Mouse (Mus musculus): ENCODE data around the gene Gk5. TPM values are rescaled to one million over a fixed set of nuclear protein-coding genes. Genes with fewer than 3 reads are reported as not detected.
A peak's percentile ranks its signal among the peaks of the same experiment; 100 is the strongest.

Gk5 gene
- polyA plus RNA-seq, 1 experiment from 2014 or later: 7.4 TPM

GRCm38 (mm10) chr9:96217799-96218198 is 98.6 kb downstream of the Gk5 start:
- ATAC-seq (ENCODE audit: low read depth) (no peak), DNase-seq (ENCODE audit: low spot score) (no peak)
- H3K27me3 ChIP-seq (replicated peaks; ENCODE audit: control insufficient read depth, insufficient read depth, low read length): no peaks in the 10 kb centered on the region
- H3K4me1 ChIP-seq (ENCODE audit: control insufficient read depth, insufficient read depth, low read length): no peaks in the 10 kb centered on the region
- H3K4me2 ChIP-seq (ENCODE audit: low read depth, low read length): no peak overlapping the region
- 0 out of 2 replicates have a peak, but pooled peaks cover 4% of the 10 kb centered on the region for H3K9me3 ChIP-seq (ENCODE audit: control insufficient read depth, low read length)
- H3K27ac ChIP-seq (replicated peaks; ENCODE audit: low read depth, low read length): no peak overlapping the region
- H3K4me3 ChIP-seq (ENCODE audit: low read depth, low read length): no peak overlapping the region
- no peak overlapping the region for H3K9ac ChIP-seq (ENCODE audit: low read depth, low read length)
- no peaks in the 10 kb centered on the region for H3K36me3 ChIP-seq (ENCODE audit: control insufficient read depth, insufficient read depth, low read length)

- H3K27ac ChIP-seq (replicated peaks; ENCODE audit: low read depth, low read length): no peak overlapping the region
- H3K9me3 ChIP-seq (ENCODE audit: control insufficient read depth, low read length): 0 out of 2 replicates have a peak, but pooled peaks cover 4% of the 10 kb centered on the region
- H3K36me3 ChIP-seq (ENCODE audit: control insufficient read depth, insufficient read depth, low read length): no peaks in the 10 kb centered on the region
- H3K9ac ChIP-seq (ENCODE audit: low read depth, low read length): no peak overlapping the region
- no peaks in the 10 kb centered on the region for H3K27me3 ChIP-seq (replicated peaks; ENCODE audit: control insufficient read depth, insufficient read depth, low read length)
- ATAC-seq (ENCODE audit: low read depth): no peak
- H3K4me3 ChIP-seq (ENCODE audit: low read depth, low read length): no peak overlapping the region
- DNase-seq (ENCODE audit: low spot score): peak; percentile 32
- no peaks in the 10 kb centered on the region for H3K4me1 ChIP-seq (ENCODE audit: control insufficient read depth, insufficient read depth, low read length)
- H3K4me2 ChIP-seq (ENCODE audit: low read depth, low read length): no peak overlapping the region
- 53% methylated on average over 2 of the region's 2 CpGs for WGBS
These were observed 100.0 kb downstream of the Gk5 start for GRCm38 (mm10) chr9:96219114-96219669.

GRCm38 (mm10) chr9:96220419-96220818 is 101.3 kb downstream of the Gk5 start:
- no peak for ATAC-seq (ENCODE audit: low read depth)
- Histone ChIP-seq H3K27ac (replicated peaks; ENCODE audit: low read depth, low read length) (no peak overlapping the region), H3K4me3 (ENCODE audit: low read depth, low read length) (no peak overlapping the region), H3K36me3 (ENCODE audit: control insufficient read depth, insufficient read depth, low read length) (no peaks in the 10 kb centered on the region), H3K4me2 (ENCODE audit: low read depth, low read length) (no peak overlapping the region), H3K9ac (ENCODE audit: low read depth, low read length) (no peak overlapping the region), H3K27me3 (replicated peaks; ENCODE audit: control insufficient read depth, insufficient read depth, low read length) (no peaks in the 10 kb centered on the region), H3K4me1 (ENCODE audit: control insufficient read depth, insufficient read depth, low read length) (no peaks in the 10 kb centered on the region), H3K9me3 (ENCODE audit: control insufficient read depth, low read length) (no peaks in the 10 kb centered on the region)
- DNase-seq (ENCODE audit: low spot score): no peak

GRCm38 (mm10) chr9:96223302-96223701 is 104.1 kb downstream of the Gk5 start:
- no peaks in the 10 kb centered on the region for H3K4me1 ChIP-seq (ENCODE audit: control insufficient read depth, insufficient read depth, low read length)
- H3K36me3 ChIP-seq (ENCODE audit: control insufficient read depth, insufficient read depth, low read length): no peaks in the 10 kb centered on the region
- no peak overlapping the region for H3K9ac ChIP-seq (ENCODE audit: low read depth, low read length)
- ATAC-seq (ENCODE audit: low read depth): 0 out of 2 replicates have a peak, but pooled peaks have one; percentile 22
- no peak overlapping the region for H3K27ac ChIP-seq (replicated peaks; ENCODE audit: low read depth, low read length)
- H3K27me3 ChIP-seq (replicated peaks; ENCODE audit: control insufficient read depth, insufficient read depth, low read length): no peaks in the 10 kb centered on the region
- no peaks in the 10 kb centered on the region for H3K9me3 ChIP-seq (ENCODE audit: control insufficient read depth, low read length)
- H3K4me2 ChIP-seq (ENCODE audit: low read depth, low read length): no peak overlapping the region
- WGBS: 72% methylated on average over 2 of the region's 2 CpGs
- peak; percentile 65 for DNase-seq (ENCODE audit: low spot score)
- H3K4me3 ChIP-seq (ENCODE audit: low read depth, low read length): no peak overlapping the region

- Histone ChIP-seq H3K4me3 (ENCODE audit: low read depth, low read length) (no peak overlapping the region), H3K9me3 (ENCODE audit: control insufficient read depth, low read length) (no peaks in the 10 kb centered on the region), H3K9ac (ENCODE audit: low read depth, low read length) (no peak overlapping the region), H3K27me3 (replicated peaks; ENCODE audit: control insufficient read depth, insufficient read depth, low read length) (no peaks in the 10 kb centered on the region), H3K4me2 (ENCODE audit: low read depth, low read length) (no peak overlapping the region), H3K36me3 (ENCODE audit: control insufficient read depth, insufficient read depth, low read length) (no peaks in the 10 kb centered on the region), H3K27ac (replicated peaks; ENCODE audit: low read depth, low read length) (no peak overlapping the region), H3K4me1 (ENCODE audit: control insufficient read depth, insufficient read depth, low read length) (no peaks in the 10 kb centered on the region)
- no peak for ATAC-seq (ENCODE audit: low read depth)
- no peak for DNase-seq (ENCODE audit: low spot score)
These were observed 109.1 kb downstream of the Gk5 start for GRCm38 (mm10) chr9:96228285-96228684.

GRCm38 (mm10) chr9:96230271-96230670 is 111.1 kb downstream of the Gk5 start:
- 44% methylated on average over 2 of the region's 2 CpGs for WGBS
- Histone ChIP-seq H3K27ac (replicated peaks; ENCODE audit: low read depth, low read length) (no peak overlapping the region), H3K9me3 (ENCODE audit: control insufficient read depth, low read length) (no peaks in the 10 kb centered on the region), H3K9ac (ENCODE audit: low read depth, low read length) (no peak overlapping the region), H3K4me3 (ENCODE audit: low read depth, low read length) (no peak overlapping the region), H3K4me1 (ENCODE audit: control insufficient read depth, insufficient read depth, low read length) (no peaks in the 10 kb centered on the region), H3K4me2 (ENCODE audit: low read depth, low read length) (no peak overlapping the region), H3K36me3 (ENCODE audit: control insufficient read depth, insufficient read depth, low read length) (no peaks in the 10 kb centered on the region), H3K27me3 (replicated peaks; ENCODE audit: control insufficient read depth, insufficient read depth, low read length) (no peaks in the 10 kb centered on the region)
- DNase-seq (ENCODE audit: low spot score): peak; percentile 22
- no peak for ATAC-seq (ENCODE audit: low read depth)

Other genes with a start within 250 kb of the Gk5 start
- gene Xrn1, start 164.6 kb upstream of the Gk5 start, polyA plus RNA-seq (2014; fragmentation: Nextera tagmentation; extraction: Ambion mirVana): 15.1 and 15.9 TPM in 2 replicates
- 30.8 and 39.7 TPM in 2 replicates for gene Tfdp2, start 76.9 kb downstream of the Gk5 start, polyA plus RNA-seq (2014; fragmentation: Nextera tagmentation; extraction: Ambion mirVana)
- 157 TPM in 2 replicates for gene Atp1b3, start 245.1 kb downstream of the Gk5 start, polyA plus RNA-seq (2014; fragmentation: Nextera tagmentation; extraction: Ambion mirVana)